Mouse (Mus musculus): ENCODE measurements around the gene Hectd4. TPM values are rescaled to one million over a fixed set of nuclear protein-coding genes. Genes with fewer than 3 reads are reported as not detected.
"Not testable (repeated sequence)": the region's sequence is repeated elsewhere in the genome, so short reads cannot be mapped to it uniquely, and the experiment has no call there.

Gene Hectd4
- polyA plus RNA-seq, 1 experiment = 16.4 TPM

DNA sequence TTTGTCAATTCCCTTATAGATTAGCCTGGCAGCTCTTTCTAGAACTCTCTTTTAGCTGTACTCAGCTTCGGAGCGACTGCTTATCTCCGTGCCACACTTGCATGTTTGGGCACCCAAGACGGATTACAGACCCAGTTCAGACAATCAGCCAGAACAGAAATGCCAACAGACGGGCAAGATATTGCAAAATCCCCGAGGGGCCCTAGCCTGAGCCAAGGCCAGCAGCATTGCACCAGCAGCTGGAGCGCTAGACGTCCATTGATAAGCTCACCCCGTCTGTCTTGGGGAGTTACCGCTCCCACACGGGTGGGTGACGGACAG, 3.9 kb upstream of the Hectd4 start:
- H3K4me1 ChIP-seq (ENCODE audit: control insufficient read depth, insufficient read depth, low read length) = no peaks in the 10 kb centered on the region
- WGBS = 65% methylated on average over 12 of the region's 12 CpGs
- no peak for DNase-seq

DNA sequence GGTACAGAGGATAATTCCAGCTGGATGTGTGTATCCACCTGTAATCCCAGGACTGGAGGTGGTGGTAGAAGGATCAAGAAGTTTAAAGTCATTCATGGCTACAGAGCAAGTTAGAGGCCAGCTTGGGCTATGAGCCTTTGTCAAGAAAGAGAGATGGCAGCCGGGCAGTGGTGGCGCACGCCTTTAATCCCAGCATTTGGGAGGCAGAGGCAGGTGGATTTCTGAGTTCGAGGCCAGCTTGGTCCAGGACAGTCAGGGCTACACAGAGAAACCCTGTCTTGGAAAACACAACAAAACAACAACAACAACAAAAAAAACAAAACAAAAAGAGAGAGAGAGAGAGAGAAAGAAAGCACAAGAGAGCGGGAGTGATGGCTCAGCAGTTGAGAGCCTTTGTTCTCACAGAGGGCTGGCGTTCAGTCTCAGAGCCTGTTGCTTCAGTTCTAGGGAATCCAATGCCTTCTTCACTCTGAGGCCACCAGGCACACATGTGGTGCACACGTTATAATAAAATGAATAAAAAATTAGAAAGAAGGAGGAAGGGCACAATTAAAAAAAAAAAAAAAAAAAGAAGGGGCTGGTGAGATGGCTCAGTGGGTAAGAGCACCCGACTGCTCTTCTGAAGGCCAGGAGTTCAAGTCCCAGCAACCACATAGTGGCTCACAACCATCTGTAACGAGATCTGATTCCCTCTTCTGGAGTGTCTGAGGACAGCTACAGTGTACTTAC, 3.3 kb upstream of the Hectd4 start:
- 88% methylated on average over 9 of the region's 9 CpGs for WGBS
- not testable (repeated sequence) for DNase-seq; H3K4me3 ChIP-seq (replicated peaks; ENCODE audit: extremely low read depth, low read depth, low read length); H3K4me1 ChIP-seq (ENCODE audit: control insufficient read depth, insufficient read depth, low read length)

More for the DNA sequence above, 3.9 kb upstream of the Hectd4 start:
- no peak for TF ChIP-seq CTCF (IDR thresholded peaks at IDR 0.05; ENCODE audit: insufficient read depth, low read length)
- no peak for TF ChIP-seq POLR2A (IDR thresholded peaks at IDR 0.05; ENCODE audit: borderline replicate concordance, extremely low read depth, low read depth, low read length)
- H3K4me3 ChIP-seq (replicated peaks; ENCODE audit: extremely low read depth, low read depth, low read length) = no peak overlapping the region

- no peak for DNase-seq
- Histone ChIP-seq H3K4me3 (replicated peaks; ENCODE audit: extremely low read depth, low read depth, low read length) (no peak overlapping the region), H3K4me1 (ENCODE audit: control insufficient read depth, insufficient read depth, low read length) (peaks cover 5% of the 10 kb centered on the region)
- WGBS = 92% methylated on average over 2 of the region's 2 CpGs
- TF ChIP-seq CTCF (IDR thresholded peaks at IDR 0.05; ENCODE audit: insufficient read depth, low read length) (no peak), POLR2A (IDR thresholded peaks at IDR 0.05; ENCODE audit: borderline replicate concordance, extremely low read depth, low read depth, low read length) (no peak)
Observed at GRCm38 (mm10) chr5:121217313-121217634, 2.7 kb upstream of the Hectd4 start.

DNA sequence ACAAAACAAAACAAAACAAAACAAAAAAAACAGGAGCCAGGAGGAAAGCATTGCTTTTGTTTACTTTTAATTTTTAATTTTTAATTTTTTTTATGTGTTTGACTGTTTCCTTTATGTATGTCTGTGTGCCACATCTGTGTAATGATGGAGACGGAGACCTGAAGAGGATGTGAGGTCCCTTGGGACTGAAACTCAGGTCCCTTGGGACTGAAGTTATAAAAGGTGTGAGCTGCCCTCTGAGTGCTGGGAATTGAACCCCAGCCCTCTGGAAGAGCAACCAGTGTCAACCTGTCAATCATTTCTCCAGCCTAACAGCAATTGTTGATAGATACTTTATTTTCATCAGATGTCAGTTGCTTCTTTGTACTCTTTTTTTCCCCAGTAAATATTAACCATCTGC, 829 bp upstream of the Hectd4 start:
- DNase-seq = no peak
- 62% methylated on average over 1 of the region's 1 CpGs for WGBS
- Histone ChIP-seq H3K4me1 (ENCODE audit: control insufficient read depth, insufficient read depth, low read length) (peaks cover 5% of the 10 kb centered on the region), H3K4me3 (replicated peaks; ENCODE audit: extremely low read depth, low read depth, low read length) (no peak overlapping the region)
- TF ChIP-seq CTCF (IDR thresholded peaks at IDR 0.05; ENCODE audit: insufficient read depth, low read length) (no peak), POLR2A (IDR thresholded peaks at IDR 0.05; ENCODE audit: borderline replicate concordance, extremely low read depth, low read depth, low read length) (no peak)

DNA sequence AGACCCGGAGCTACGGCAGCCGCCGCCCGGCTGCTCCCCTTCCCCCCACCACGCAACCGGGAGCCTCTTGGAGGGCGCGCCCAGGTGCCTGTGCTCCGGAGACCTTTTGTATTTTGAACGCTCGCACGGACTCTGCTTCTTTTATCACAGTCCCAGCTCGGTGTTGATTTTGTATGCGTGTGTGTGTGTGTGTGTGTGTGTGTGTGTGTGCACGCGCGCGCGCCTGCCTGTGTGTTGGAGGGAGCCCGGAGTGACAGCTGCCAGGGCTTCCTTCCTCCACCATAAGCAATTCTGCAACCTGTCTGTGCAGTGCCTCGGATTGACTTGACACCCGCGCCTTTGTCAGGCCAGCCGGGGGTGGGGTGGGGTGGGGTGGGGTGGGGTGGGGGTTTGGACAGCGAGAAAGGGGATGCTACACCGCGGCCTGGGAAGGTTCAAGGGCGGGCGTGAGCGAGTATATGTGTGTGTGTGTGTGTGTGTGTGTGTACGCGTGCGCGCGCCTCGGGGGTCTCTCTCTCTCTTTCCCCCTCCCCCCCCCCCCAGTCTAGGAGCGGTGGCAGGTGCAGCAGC, 798 bp downstream of the Hectd4 start:
- 0% methylated on average over 37 of the region's 38 CpGs for WGBS
- no peak for TF ChIP-seq POLR2A (IDR thresholded peaks at IDR 0.05; ENCODE audit: borderline replicate concordance, extremely low read depth, low read depth, low read length)
- TF ChIP-seq CTCF (IDR thresholded peaks at IDR 0.05; ENCODE audit: insufficient read depth, low read length) = no peak
- H3K4me3 ChIP-seq (replicated peaks; ENCODE audit: extremely low read depth, low read depth, low read length) = peak overlapping the region; percentile 54
- peaks cover 5% of the 10 kb centered on the region for H3K4me1 ChIP-seq (ENCODE audit: control insufficient read depth, insufficient read depth, low read length)
- DNase-seq = no peak

DNA sequence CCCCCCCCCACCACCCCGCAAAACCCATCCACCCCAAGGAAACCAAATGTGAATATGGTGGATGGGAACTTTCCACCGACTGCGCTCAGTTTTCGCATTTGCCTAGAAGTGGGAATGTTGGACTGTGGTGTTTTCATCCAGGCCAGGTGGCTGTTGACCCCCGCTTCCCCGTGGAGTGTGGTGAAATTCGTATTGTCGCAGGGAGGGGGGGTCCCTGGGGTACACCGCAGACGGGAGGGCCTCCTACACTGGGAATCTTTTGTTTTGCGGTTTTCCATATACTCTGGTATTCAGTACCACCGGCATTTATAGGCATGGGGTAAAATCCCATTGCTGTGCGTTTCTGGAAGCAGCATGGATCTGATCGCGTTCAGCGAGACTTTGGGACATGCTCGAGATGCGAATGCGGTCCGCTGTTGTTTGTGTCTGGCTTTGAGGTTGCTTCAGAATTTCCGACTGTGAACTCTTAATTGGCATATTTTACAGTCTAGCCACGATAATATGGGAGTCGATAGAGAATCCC, 1.4 kb downstream of the Hectd4 start:
- peak overlapping the region; percentile 19 for H3K4me3 ChIP-seq (replicated peaks; ENCODE audit: extremely low read depth, low read depth, low read length)
- WGBS = 22% methylated on average over 23 of the region's 23 CpGs
- DNase-seq = no peak
- peaks cover 5% of the 10 kb centered on the region for H3K4me1 ChIP-seq (ENCODE audit: control insufficient read depth, insufficient read depth, low read length)
- TF ChIP-seq CTCF (IDR thresholded peaks at IDR 0.05; ENCODE audit: insufficient read depth, low read length) = no peak
- TF ChIP-seq POLR2A (IDR thresholded peaks at IDR 0.05; ENCODE audit: borderline replicate concordance, extremely low read depth, low read depth, low read length) = no peak

GRCm38 (mm10) chr5:121224020-121224419, 4.0 kb downstream of the Hectd4 start:
- DNase-seq; H3K4me1 ChIP-seq (ENCODE audit: control insufficient read depth, insufficient read depth, low read length); H3K4me3 ChIP-seq (replicated peaks; ENCODE audit: extremely low read depth, low read depth, low read length): not testable (repeated sequence)
- 90% methylated on average over 4 of the region's 4 CpGs for WGBS

- 78% methylated on average over 3 of the region's 3 CpGs for WGBS
- DNase-seq = no peak
- TF ChIP-seq POLR2A (IDR thresholded peaks at IDR 0.05; ENCODE audit: borderline replicate concordance, extremely low read depth, low read depth, low read length) (no peak), CTCF (IDR thresholded peaks at IDR 0.05; ENCODE audit: insufficient read depth, low read length) (no peak)
- Histone ChIP-seq H3K4me3 (replicated peaks; ENCODE audit: extremely low read depth, low read depth, low read length) (no peak overlapping the region), H3K4me1 (ENCODE audit: control insufficient read depth, insufficient read depth, low read length) (peaks cover 5% of the 10 kb centered on the region)
Observed at GRCm38 (mm10) chr5:121224856-121225255, 4.8 kb downstream of the Hectd4 start.

DNA sequence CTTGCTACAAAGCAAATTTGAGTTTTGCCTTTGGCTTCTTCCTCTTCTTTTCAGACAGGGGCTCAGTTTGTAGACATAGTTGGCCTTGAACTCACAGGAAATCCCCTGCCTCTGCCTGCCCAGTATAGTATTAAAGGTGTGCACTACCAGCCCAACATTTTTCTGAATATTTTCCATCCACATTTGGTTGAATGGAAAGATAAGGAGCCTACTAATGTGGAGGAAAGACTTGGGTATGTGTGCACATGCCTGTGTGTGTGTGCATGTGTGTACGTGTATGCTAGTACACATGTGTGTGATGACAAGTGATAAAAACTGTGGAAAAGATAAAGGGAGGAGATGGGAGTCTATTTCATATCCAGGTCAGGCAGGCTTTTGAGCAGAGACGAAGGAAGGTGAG, 5.8 kb downstream of the Hectd4 start:
- no peak for TF ChIP-seq POLR2A (IDR thresholded peaks at IDR 0.05; ENCODE audit: borderline replicate concordance, extremely low read depth, low read depth, low read length)
- WGBS = 77% methylated on average over 2 of the region's 2 CpGs
- no peak overlapping the region for H3K4me3 ChIP-seq (replicated peaks; ENCODE audit: extremely low read depth, low read depth, low read length)
- no peak for DNase-seq
- H3K4me1 ChIP-seq (ENCODE audit: control insufficient read depth, insufficient read depth, low read length) = peaks cover 7% of the 10 kb centered on the region

- 61% methylated on average over 3 of the region's 3 CpGs for WGBS
Observed at GRCm38 (mm10) chr5:121226406-121226805, 6.4 kb downstream of the Hectd4 start.

More at GRCm38 (mm10) chr5:121226406-121226805, 6.4 kb downstream of the Hectd4 start:
- no peak for DNase-seq
- TF ChIP-seq POLR2A (IDR thresholded peaks at IDR 0.05; ENCODE audit: borderline replicate concordance, extremely low read depth, low read depth, low read length) (no peak), CTCF (IDR thresholded peaks at IDR 0.05; ENCODE audit: insufficient read depth, low read length) (no peak)
- Histone ChIP-seq H3K4me3 (replicated peaks; ENCODE audit: extremely low read depth, low read depth, low read length) (no peak overlapping the region), H3K4me1 (ENCODE audit: control insufficient read depth, insufficient read depth, low read length) (peaks cover 5% of the 10 kb centered on the region)
